Mouse (Mus musculus) midbrain, embryonic 12.5 days (tissue): Measurements from ENCODE around the gene Olfr613. TPM values are rescaled to one million over a fixed set of nuclear protein-coding genes. Genes with fewer than 3 reads are reported as not detected.
"Not testable (repeated sequence)": the region's sequence is repeated elsewhere in the genome, so short reads cannot be mapped to it uniquely, and the experiment has no call there.

Experiments used
- ATAC-seq: fragments of 200-750 bp; cut with Nextera tagmentation; 2 replicates; pipeline ENCODE4 v1.8.0; 2017; ENCODE audit warnings: low read depth, moderate TSS enrichment, moderate library complexity; ENCODE audit not compliant: low FRiP score
- H3K27ac ChIP-seq: fragments of 300-500 bp; sonication (generic); replicated peaks from 2 replicates; pipeline ENCODE4 v1.5.1; 2016; ENCODE audit warnings: mild to moderate bottlenecking
- H3K27me3 ChIP-seq: fragments of 300-500 bp; sonication (generic); 2 replicates; pipeline ENCODE4 v1.6.1; 2016; ENCODE audit warnings: mild to moderate bottlenecking
- H3K36me3 ChIP-seq: fragments of 300-500 bp; sonication (generic); 2 replicates; pipeline ENCODE4 v1.6.1; 2016
- H3K4me1 ChIP-seq: fragments of 300-500 bp; sonication (generic); 2 replicates; pipeline ENCODE4 v1.6.1; 2016
- H3K4me2 ChIP-seq: fragments of 300-500 bp; sonication (generic); replicated peaks from 2 replicates; pipeline ENCODE4 v1.6.1; 2016; ENCODE audit warnings: mild to moderate bottlenecking, moderate library complexity
- H3K4me3 ChIP-seq: fragments of 300-500 bp; sonication (generic); 2 replicates; pipeline ENCODE4 v1.5.1; 2016; ENCODE audit warnings: mild to moderate bottlenecking
- H3K9ac ChIP-seq: fragments of 300-500 bp; sonication (generic); replicated peaks from 2 replicates; pipeline ENCODE4 v1.6.1; 2016; ENCODE audit warnings: mild to moderate bottlenecking, moderate library complexity
- H3K9me3 ChIP-seq: fragments of 300-500 bp; sonication (generic); 2 replicates; pipeline ENCODE4 v1.6.1; 2016; ENCODE audit warnings: mild to moderate bottlenecking
- WGBS: fragments of 180-500 bp; shearing (Covaris S2); methylation state at CpG from one replicate; pipeline ENCODE4 v1.1.7; 2016; 5-methylcytosine and 5-hydroxymethylcytosine counted together
- microRNA-seq: library from miRNA; unstranded; fragments of <30 nt; microRNA quantifications from one replicate; pipeline ENCODE4, GENCODE M21; 2017
- polyA plus RNA-seq: library from polyadenylated mRNA; unstranded; fragments of >200 nt; fragmentation: Nextera tagmentation; extraction: Ambion mirVana; gene quantifications from 2 replicates; pipeline ENCODE4 v1.2.1, GENCODE M21; 2016

Gene Olfr613
- not detected in 2 replicates for polyA plus RNA-seq

DNA sequence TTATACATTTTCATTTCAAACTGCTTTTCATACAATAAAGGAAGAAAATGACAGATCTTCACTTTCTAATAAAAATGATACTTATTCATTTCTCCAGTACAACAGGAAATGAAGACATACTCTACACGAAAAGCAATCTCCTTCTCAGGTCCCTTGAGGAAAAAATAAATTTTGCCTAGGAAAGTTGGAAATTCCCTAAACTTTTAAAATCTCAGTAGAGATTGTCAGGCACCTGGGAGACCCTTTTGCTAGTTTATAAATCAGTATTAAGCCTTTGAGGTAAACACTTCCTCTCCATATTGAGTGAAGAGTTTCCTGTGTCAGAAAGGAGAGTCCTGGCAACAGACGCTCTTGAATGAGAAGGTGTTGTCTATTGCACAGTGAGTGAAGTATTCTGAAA is at the start of gene Olfr613:
Gene Olfr613 (plus strand): TSS at position 301 of the 400 bp plus-strand sequence.
- no peaks in the 10 kb centered on the region for H3K9me3 ChIP-seq
- H3K27ac ChIP-seq: no peak within 1 kb of the TSS
- H3K4me2 ChIP-seq: no peak within 1 kb of the TSS
- no peak for ATAC-seq
- H3K4me3 ChIP-seq: no peak within 1 kb of the TSS
- no peaks in the 10 kb centered on the region for H3K27me3 ChIP-seq
- 89% methylated on average over 2 of the region's 2 CpGs for WGBS
- no peaks in the 10 kb centered on the region for H3K4me1 ChIP-seq
- H3K9ac ChIP-seq: no peak within 1 kb of the TSS
- no peaks in the 10 kb centered on the region for H3K36me3 ChIP-seq

GRCm38 (mm10) chr7:103512022-103512421 is 35.9 kb upstream of the Olfr613 start, which contains the start of gene Olfr610:
Gene Olfr610 (minus strand): TSS chr7:103512122.
- Histone ChIP-seq H3K4me2 (no peak within 1 kb of the TSS), H3K27me3 (no peaks in the 10 kb centered on the region), H3K4me1 (no peaks in the 10 kb centered on the region), H3K4me3 (no peak within 1 kb of the TSS), H3K9ac (no peak within 1 kb of the TSS), H3K9me3 (no peaks in the 10 kb centered on the region), H3K27ac (no peak within 1 kb of the TSS), H3K36me3 (no peaks in the 10 kb centered on the region)
- ATAC-seq: no peak
- WGBS: 89% methylated on average over 2 of the region's 2 CpGs

GRCm38 (mm10) chr7:103520746-103521145 is 27.1 kb upstream of the Olfr613 start, which contains the start of gene Olfr611:
Gene Olfr611 (minus strand): TSS chr7:103520846.
- not testable (repeated sequence) for H3K4me3 ChIP-seq, H3K27me3 ChIP-seq, H3K9me3 ChIP-seq, H3K9ac ChIP-seq, H3K36me3 ChIP-seq, H3K4me1 ChIP-seq, H3K4me2 ChIP-seq, ATAC-seq, H3K27ac ChIP-seq
- WGBS: 69% methylated on average over 1 of the region's 1 CpGs

DNA sequence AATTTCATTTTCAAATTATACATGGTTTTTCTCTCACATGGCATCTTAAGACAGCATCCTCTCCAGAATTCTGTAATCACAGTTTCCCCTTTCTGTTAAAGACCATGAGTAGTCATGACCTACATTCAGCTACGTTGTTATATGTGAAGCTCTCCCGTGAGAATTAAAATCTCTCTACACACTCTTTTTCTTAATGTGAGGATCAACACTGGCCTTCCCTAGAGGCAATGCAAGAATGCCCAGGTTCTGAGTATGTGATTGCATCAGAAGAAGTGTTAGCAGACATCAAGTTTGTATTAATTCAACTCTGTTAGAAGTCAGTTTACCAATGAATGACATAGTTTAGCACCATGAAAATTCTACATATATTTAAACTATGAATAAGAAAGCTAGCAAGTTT is 5.3 kb upstream of the Olfr613 start, which contains the start of gene Olfr612:
Gene Olfr612 (minus strand): TSS at position 101 of the 400 bp plus-strand sequence.
- not testable (repeated sequence) for ATAC-seq, H3K4me2 ChIP-seq, H3K9me3 ChIP-seq, H3K4me3 ChIP-seq, H3K27me3 ChIP-seq, H3K9ac ChIP-seq, H3K4me1 ChIP-seq, H3K36me3 ChIP-seq, H3K27ac ChIP-seq
- 86% methylated on average over 2 of the region's 2 CpGs for WGBS

DNA sequence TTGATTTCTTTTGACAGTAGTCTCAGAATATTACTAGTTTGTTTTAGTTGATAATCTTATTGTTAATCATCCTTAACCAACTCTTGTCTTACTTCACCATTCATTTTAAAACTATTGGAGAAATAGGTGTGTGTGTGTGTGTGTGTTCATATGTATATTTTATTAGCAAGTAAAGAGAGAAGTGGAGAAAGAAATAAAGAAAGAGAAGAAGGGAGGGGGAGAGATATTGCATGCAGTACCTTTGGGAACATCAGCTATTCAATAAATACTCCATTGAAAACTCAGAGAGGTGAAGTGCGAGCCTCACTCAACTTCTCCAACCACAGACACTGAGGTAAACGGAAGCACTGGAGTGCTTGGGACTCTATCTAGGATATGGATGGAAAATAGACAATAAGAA is 7.9 kb downstream of the Olfr613 start, which contains the start of gene Olfr615:
Gene Olfr615 (plus strand): TSS at position 301 of the 400 bp plus-strand sequence.
- Histone ChIP-seq H3K9me3 (no peaks in the 10 kb centered on the region), H3K27ac (no peak within 1 kb of the TSS), H3K4me1 (no peaks in the 10 kb centered on the region), H3K9ac (no peak within 1 kb of the TSS), H3K4me2 (no peak within 1 kb of the TSS), H3K4me3 (no peak within 1 kb of the TSS), H3K36me3 (no peaks in the 10 kb centered on the region), H3K27me3 (no peaks in the 10 kb centered on the region)
- 85% methylated on average over 2 of the region's 2 CpGs for WGBS
- no peak for ATAC-seq

DNA sequence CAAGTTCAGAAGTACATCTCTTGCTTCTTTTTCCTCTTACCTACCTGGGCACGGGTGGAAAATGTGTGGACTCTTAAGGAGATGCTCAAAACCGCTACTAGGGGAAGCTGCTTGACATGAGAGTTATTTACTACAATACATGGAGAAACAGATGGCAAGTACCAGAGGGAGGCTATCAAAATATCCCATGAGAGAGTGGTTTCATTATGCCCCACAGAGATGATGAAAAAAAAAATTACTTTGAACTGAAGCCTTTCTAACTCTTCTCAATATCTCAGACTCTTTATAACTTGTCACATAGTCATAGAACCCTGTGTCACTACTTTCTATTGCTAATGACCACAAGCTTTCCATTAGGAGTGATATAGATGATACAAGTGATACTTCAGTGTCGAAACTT is 21.2 kb downstream of the Olfr613 start, which contains the start of gene Olfr616:
Gene Olfr616 (minus strand): TSS at position 101 of the 400 bp plus-strand sequence.
- Histone ChIP-seq H3K9ac (no peak within 1 kb of the TSS), H3K4me1 (no peaks in the 10 kb centered on the region), H3K4me2 (no peak within 1 kb of the TSS), H3K27ac (no peak within 1 kb of the TSS), H3K9me3 (no peaks in the 10 kb centered on the region), H3K27me3 (no peaks in the 10 kb centered on the region), H3K4me3 (no peak within 1 kb of the TSS), H3K36me3 (no peaks in the 10 kb centered on the region)
- no peak for ATAC-seq
- 75% methylated on average over 3 of the region's 3 CpGs for WGBS

- Histone ChIP-seq H3K27me3 (no peaks in the 10 kb centered on the region), H3K36me3 (no peaks in the 10 kb centered on the region), H3K9ac (no peak within 1 kb of the TSS), H3K4me3 (no peak within 1 kb of the TSS), H3K9me3 (no peaks in the 10 kb centered on the region), H3K27ac (no peak within 1 kb of the TSS), H3K4me2 (no peak within 1 kb of the TSS), H3K4me1 (no peaks in the 10 kb centered on the region)
- WGBS: 82% methylated on average over 1 of the region's 1 CpGs
- no peak for ATAC-seq
Observed at GRCm38 (mm10) chr7:103572761-103573160, 24.9 kb downstream of the Olfr613 start, which contains the start of gene Olfr617. Gene Olfr617 (plus strand): TSS chr7:103573061.

DNA sequence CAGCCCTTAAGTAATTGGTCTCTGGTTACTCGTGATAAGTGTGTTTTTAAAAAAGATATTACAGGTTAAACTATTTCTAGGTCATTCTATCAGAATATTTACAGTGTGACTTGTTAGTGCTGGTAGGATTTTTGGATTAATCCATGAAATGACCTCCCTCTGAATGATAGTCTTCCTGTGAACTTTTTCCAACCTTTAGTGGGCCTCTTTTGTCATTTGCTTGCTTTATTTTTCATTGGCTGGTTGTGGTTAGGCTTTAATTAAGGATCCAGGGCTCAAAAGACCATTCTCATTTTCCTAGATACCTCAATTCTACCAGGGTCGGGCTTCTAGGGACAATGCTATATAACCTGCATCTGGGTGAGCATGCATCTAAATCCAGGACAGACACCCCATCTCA is 41.9 kb downstream of the Olfr613 start, which contains the start of gene Olfr618:
Gene Olfr618 (plus strand): TSS at position 301 of the 400 bp plus-strand sequence.
- 64% methylated on average over 2 of the region's 2 CpGs for WGBS
- no peaks in the 10 kb centered on the region for H3K9me3 ChIP-seq
- no peak within 1 kb of the TSS for H3K4me3 ChIP-seq
- no peak within 1 kb of the TSS for H3K27ac ChIP-seq
- H3K36me3 ChIP-seq: no peaks in the 10 kb centered on the region
- no peak within 1 kb of the TSS for H3K9ac ChIP-seq
- no peak for ATAC-seq
- H3K27me3 ChIP-seq: no peaks in the 10 kb centered on the region
- H3K4me1 ChIP-seq: no peaks in the 10 kb centered on the region
- no peak within 1 kb of the TSS for H3K4me2 ChIP-seq

- Histone ChIP-seq H3K4me3 (no peak within 1 kb of the TSS), H3K27ac (no peak within 1 kb of the TSS), H3K36me3 (no peaks in the 10 kb centered on the region), H3K9ac (no peak within 1 kb of the TSS), H3K27me3 (no peaks in the 10 kb centered on the region), H3K9me3 (no peaks in the 10 kb centered on the region), H3K4me1 (no peaks in the 10 kb centered on the region), H3K4me2 (no peak within 1 kb of the TSS)
- no peak for ATAC-seq
Observed at GRCm38 (mm10) chr7:103600275-103600674, 52.4 kb downstream of the Olfr613 start, which contains the start of gene Olfr619. Gene Olfr619 (plus strand): TSS chr7:103600575.

Small RNA genes lying within 50 kb of the gene (microRNA-seq; reads per million reads assigned to microRNA genes)
- not detected for gene Gm26506

Other genes with a start within 250 kb of the Olfr613 start
- gene Olfr596, start 242.4 kb upstream of the Olfr613 start, polyA plus RNA-seq: not detected in 2 replicates
- gene Olfr597, start 231.8 kb upstream of the Olfr613 start, polyA plus RNA-seq: not detected in 2 replicates
- gene Olfr598, start 224.5 kb upstream of the Olfr613 start, polyA plus RNA-seq: not detected in 2 replicates
- gene Olfr599, start 212.2 kb upstream of the Olfr613 start, polyA plus RNA-seq: not detected in 2 replicates
- gene Olfr600, start 198.4 kb upstream of the Olfr613 start, polyA plus RNA-seq: not detected in 2 replicates
- not detected in 2 replicates for gene Olfr601, start 185.4 kb upstream of the Olfr613 start, polyA plus RNA-seq
- not detected in 2 replicates for gene Olfr603, start 161.9 kb upstream of the Olfr613 start, polyA plus RNA-seq
- not detected in 2 replicates for gene Usp17lc, start 133.0 kb upstream of the Olfr613 start, polyA plus RNA-seq
- gene Olfr605, start 102.6 kb upstream of the Olfr613 start, polyA plus RNA-seq: not detected in 2 replicates
- not detected in 2 replicates for gene Olfr606, start 99.0 kb upstream of the Olfr613 start, polyA plus RNA-seq
- not detected in 2 replicates for gene Olfr607, start 83.9 kb upstream of the Olfr613 start, polyA plus RNA-seq
- gene Olfr608, start 78.2 kb upstream of the Olfr613 start, polyA plus RNA-seq: not detected in 2 replicates
- gene Olfr609, start 50.0 kb upstream of the Olfr613 start, polyA plus RNA-seq: not detected in 2 replicates
- not detected in 2 replicates for gene Olfr610, start 36.0 kb upstream of the Olfr613 start, polyA plus RNA-seq
- not detected in 2 replicates for gene Olfr611, start 27.2 kb upstream of the Olfr613 start, polyA plus RNA-seq
- not detected in 2 replicates for gene Olfr612, start 5.4 kb upstream of the Olfr613 start, polyA plus RNA-seq
- gene Olfr615, start 8.0 kb downstream of the Olfr613 start, polyA plus RNA-seq: not detected in 2 replicates
- gene Olfr616, start 21.1 kb downstream of the Olfr613 start, polyA plus RNA-seq: not detected in 2 replicates
- gene Olfr617, start 25.0 kb downstream of the Olfr613 start, polyA plus RNA-seq: not detected in 2 replicates
- gene Olfr618, start 42.0 kb downstream of the Olfr613 start, polyA plus RNA-seq: not detected in 2 replicates
- not detected in 2 replicates for gene Olfr619, start 52.5 kb downstream of the Olfr613 start, polyA plus RNA-seq
- not detected in 2 replicates for gene Olfr620, start 64.5 kb downstream of the Olfr613 start, polyA plus RNA-seq
- not detected in 2 replicates for gene Olfr622, start 94.6 kb downstream of the Olfr613 start, polyA plus RNA-seq
- gene Olfr623, start 115.6 kb downstream of the Olfr613 start, polyA plus RNA-seq: not detected in 2 replicates
- not detected in 2 replicates for gene Olfr624, start 123.1 kb downstream of the Olfr613 start, polyA plus RNA-seq
- gene Olfr625-ps1, start 134.6 kb downstream of the Olfr613 start, polyA plus RNA-seq: not detected in 2 replicates
- gene Olfr243, start 166.6 kb downstream of the Olfr613 start, polyA plus RNA-seq: not detected in 2 replicates
- not detected in 2 replicates for gene Olfr628, start 182.3 kb downstream of the Olfr613 start, polyA plus RNA-seq
- not detected in 2 replicates for gene Olfr629, start 196.9 kb downstream of the Olfr613 start, polyA plus RNA-seq
- gene Olfr630, start 209.3 kb downstream of the Olfr613 start, polyA plus RNA-seq: not detected in 2 replicates
- gene Olfr69, start 223.5 kb downstream of the Olfr613 start, polyA plus RNA-seq: not detected in 2 replicates
- not detected in 2 replicates for gene Olfr68, start 231.6 kb downstream of the Olfr613 start, polyA plus RNA-seq
- gene Olfr67, start 243.7 kb downstream of the Olfr613 start, polyA plus RNA-seq: not detected in 2 replicates